Mouse (Mus musculus): ENCODE results near the gene Erc2. TPM values are rescaled to one million over a fixed set of nuclear protein-coding genes. Genes with fewer than 3 reads are reported as not detected.

Erc2 gene
- polyA plus RNA-seq, 2 experiments: 4.9 to 6.5 TPM

- no peak overlapping the region for H3K4me3 ChIP-seq (replicated peaks; ENCODE audit: low read length)
- H3K9me3 ChIP-seq (ENCODE audit: control insufficient read depth, low read length): no peaks in the 10 kb centered on the region
- DNase-seq (ENCODE audit: low spot score): no peak
- 61% methylated on average over 2 of the region's 2 CpGs for WGBS
- H3K36me3 ChIP-seq (ENCODE audit: control insufficient read depth, insufficient read depth, low read length): no peaks in the 10 kb centered on the region
- no peaks in the 10 kb centered on the region for H3K4me1 ChIP-seq (ENCODE audit: control insufficient read depth, insufficient read depth, low read length)
- no peak for TF ChIP-seq POLR2A (IDR thresholded peaks at IDR 0.05; ENCODE audit: borderline replicate concordance, extremely low read depth, insufficient read depth, insufficient read length)
- no peak for ATAC-seq (ENCODE audit: low FRiP score, low read depth)
- no peak overlapping the region for H3K9ac ChIP-seq (ENCODE audit: low read depth, low read length, severe bottlenecking)
- no peak overlapping the region for H3K27ac ChIP-seq (replicated peaks; ENCODE audit: low read depth, low read length)
- no peak overlapping the region for H3K4me2 ChIP-seq (replicated peaks; ENCODE audit: low read depth, low read length, severe bottlenecking)
- no peaks in the 10 kb centered on the region for H3K27me3 ChIP-seq (ENCODE audit: control insufficient read depth, insufficient read depth, low read length)
These were observed 666.7 kb downstream of the Erc2 start for GRCm38 (mm10) chr14:28288926-28289325.

- WGBS: 91% methylated on average over 5 of the region's 5 CpGs
- ATAC-seq (ENCODE audit: low FRiP score, low read depth) (no peak), DNase-seq (ENCODE audit: low spot score) (no peak)
- Histone ChIP-seq H3K9ac (ENCODE audit: low read depth, low read length, severe bottlenecking) (no peak overlapping the region), H3K9me3 (ENCODE audit: control insufficient read depth, low read length) (no peaks in the 10 kb centered on the region), H3K27ac (replicated peaks; ENCODE audit: low read depth, low read length) (no peak overlapping the region), H3K36me3 (ENCODE audit: control insufficient read depth, insufficient read depth, low read length) (no peaks in the 10 kb centered on the region), H3K4me2 (replicated peaks; ENCODE audit: low read depth, low read length, severe bottlenecking) (no peak overlapping the region), H3K27me3 (ENCODE audit: control insufficient read depth, insufficient read depth, low read length) (no peaks in the 10 kb centered on the region), H3K4me3 (replicated peaks; ENCODE audit: low read length) (no peak overlapping the region), H3K4me1 (ENCODE audit: control insufficient read depth, insufficient read depth, low read length) (peaks cover 12% of the 10 kb centered on the region)
- no peak for TF ChIP-seq POLR2A (IDR thresholded peaks at IDR 0.05; ENCODE audit: borderline replicate concordance, extremely low read depth, insufficient read depth, insufficient read length)
These were observed 671.7 kb downstream of the Erc2 start for GRCm38 (mm10) chr14:28293921-28294320.

DNA sequence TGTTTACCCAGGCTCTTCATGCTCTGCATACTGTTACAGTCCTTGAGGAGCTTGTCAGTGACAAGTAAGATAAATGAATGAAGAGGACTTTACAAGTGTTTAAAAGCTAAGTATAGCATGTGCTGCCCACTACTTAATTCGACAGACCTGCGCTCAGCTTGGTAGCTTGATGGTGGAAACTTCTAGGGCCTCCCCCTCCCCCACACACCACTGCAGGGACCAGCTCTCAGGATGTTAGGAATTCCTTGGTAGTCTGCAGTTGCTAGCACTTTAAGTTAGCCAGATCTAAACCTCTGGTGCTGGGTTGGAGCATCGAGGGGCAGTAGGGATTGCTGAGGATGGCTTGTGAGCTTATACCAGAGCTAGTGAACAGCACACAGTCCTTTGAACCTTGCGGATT is 672.9 kb downstream of the Erc2 start:
- no peak overlapping the region for H3K4me3 ChIP-seq (replicated peaks; ENCODE audit: low read length)
- H3K9ac ChIP-seq (ENCODE audit: low read depth, low read length, severe bottlenecking): no peak overlapping the region
- no peaks in the 10 kb centered on the region for H3K27me3 ChIP-seq (ENCODE audit: control insufficient read depth, insufficient read depth, low read length)
- TF ChIP-seq POLR2A (IDR thresholded peaks at IDR 0.05; ENCODE audit: borderline replicate concordance, extremely low read depth, insufficient read depth, insufficient read length): no peak
- no peaks in the 10 kb centered on the region for H3K9me3 ChIP-seq (ENCODE audit: control insufficient read depth, low read length)
- WGBS: 31% methylated on average over 4 of the region's 4 CpGs
- no peak overlapping the region for H3K4me2 ChIP-seq (replicated peaks; ENCODE audit: low read depth, low read length, severe bottlenecking)
- no peak overlapping the region for H3K27ac ChIP-seq (replicated peaks; ENCODE audit: low read depth, low read length)
- no peak for DNase-seq (ENCODE audit: low spot score)
- no peak for ATAC-seq (ENCODE audit: low FRiP score, low read depth)
- peaks cover 12% of the 10 kb centered on the region for H3K4me1 ChIP-seq (ENCODE audit: control insufficient read depth, insufficient read depth, low read length)
- H3K36me3 ChIP-seq (ENCODE audit: control insufficient read depth, insufficient read depth, low read length): no peaks in the 10 kb centered on the region

DNA sequence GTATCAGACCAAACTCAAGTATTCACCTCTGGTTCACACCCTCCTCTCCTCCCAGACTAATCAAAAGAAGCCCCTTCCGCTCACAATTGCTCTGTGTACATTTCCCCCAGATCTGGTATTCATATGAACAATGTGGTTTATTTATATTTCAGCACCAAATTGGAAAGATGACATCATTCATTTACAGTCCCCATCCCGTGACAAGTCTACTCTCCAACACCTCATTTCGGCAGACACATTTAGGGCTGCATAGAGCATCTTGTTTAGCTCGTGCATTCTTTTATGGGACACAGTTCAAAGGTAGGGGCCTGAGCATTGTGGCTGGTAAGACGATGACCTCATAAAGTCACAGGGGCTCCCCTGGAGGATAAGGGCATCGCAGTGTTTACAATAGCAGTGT is 677.9 kb downstream of the Erc2 start:
- Histone ChIP-seq H3K4me1 (ENCODE audit: control insufficient read depth, insufficient read depth, low read length) (peaks cover 13% of the 10 kb centered on the region), H3K27me3 (ENCODE audit: control insufficient read depth, insufficient read depth, low read length) (no peaks in the 10 kb centered on the region), H3K27ac (replicated peaks; ENCODE audit: low read depth, low read length) (no peak overlapping the region), H3K36me3 (ENCODE audit: control insufficient read depth, insufficient read depth, low read length) (no peaks in the 10 kb centered on the region), H3K4me3 (replicated peaks; ENCODE audit: low read length) (no peak overlapping the region), H3K4me2 (replicated peaks; ENCODE audit: low read depth, low read length, severe bottlenecking) (no peak overlapping the region), H3K9ac (ENCODE audit: low read depth, low read length, severe bottlenecking) (no peak overlapping the region), H3K9me3 (ENCODE audit: control insufficient read depth, low read length) (no peaks in the 10 kb centered on the region)
- 44% methylated on average over 6 of the region's 6 CpGs for WGBS
- DNase-seq (ENCODE audit: low spot score) (no peak), ATAC-seq (ENCODE audit: low FRiP score, low read depth) (peak; percentile 53; the same call in 1 of the 2 replicates)
- no peak for TF ChIP-seq POLR2A (IDR thresholded peaks at IDR 0.05; ENCODE audit: borderline replicate concordance, extremely low read depth, insufficient read depth, insufficient read length)

DNA sequence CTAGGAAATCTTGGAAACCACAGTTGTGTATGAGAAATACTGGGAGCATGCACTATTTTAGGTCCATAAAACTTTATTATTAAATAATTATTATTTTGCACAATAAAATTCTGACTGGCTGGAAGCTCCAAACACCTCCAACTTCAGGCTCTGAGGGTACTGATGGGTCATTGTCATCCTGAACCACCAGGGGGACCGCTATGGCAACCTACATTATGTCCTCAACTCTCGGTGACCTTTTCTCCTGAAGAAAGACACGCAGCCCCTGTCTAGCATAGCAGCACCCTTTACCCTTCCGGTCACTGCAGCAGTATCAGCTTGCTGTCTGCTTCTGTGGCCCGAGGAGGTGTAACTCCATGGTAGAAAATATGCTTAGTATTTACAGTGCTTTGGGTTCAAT is 679.0 kb downstream of the Erc2 start:
- Histone ChIP-seq H3K9me3 (ENCODE audit: control insufficient read depth, low read length) (no peaks in the 10 kb centered on the region), H3K4me2 (replicated peaks; ENCODE audit: low read depth, low read length, severe bottlenecking) (no peak overlapping the region), H3K4me3 (replicated peaks; ENCODE audit: low read length) (no peak overlapping the region), H3K27me3 (ENCODE audit: control insufficient read depth, insufficient read depth, low read length) (no peaks in the 10 kb centered on the region), H3K27ac (replicated peaks; ENCODE audit: low read depth, low read length) (no peak overlapping the region), H3K4me1 (ENCODE audit: control insufficient read depth, insufficient read depth, low read length) (peaks cover 4% of the 10 kb centered on the region), H3K36me3 (ENCODE audit: control insufficient read depth, insufficient read depth, low read length) (no peaks in the 10 kb centered on the region), H3K9ac (ENCODE audit: low read depth, low read length, severe bottlenecking) (no peak overlapping the region)
- 44% methylated on average over 5 of the region's 5 CpGs for WGBS
- ATAC-seq (ENCODE audit: low FRiP score, low read depth) (no peak), DNase-seq (ENCODE audit: low spot score) (no peak)
- no peak for TF ChIP-seq POLR2A (IDR thresholded peaks at IDR 0.05; ENCODE audit: borderline replicate concordance, extremely low read depth, insufficient read depth, insufficient read length)

DNA sequence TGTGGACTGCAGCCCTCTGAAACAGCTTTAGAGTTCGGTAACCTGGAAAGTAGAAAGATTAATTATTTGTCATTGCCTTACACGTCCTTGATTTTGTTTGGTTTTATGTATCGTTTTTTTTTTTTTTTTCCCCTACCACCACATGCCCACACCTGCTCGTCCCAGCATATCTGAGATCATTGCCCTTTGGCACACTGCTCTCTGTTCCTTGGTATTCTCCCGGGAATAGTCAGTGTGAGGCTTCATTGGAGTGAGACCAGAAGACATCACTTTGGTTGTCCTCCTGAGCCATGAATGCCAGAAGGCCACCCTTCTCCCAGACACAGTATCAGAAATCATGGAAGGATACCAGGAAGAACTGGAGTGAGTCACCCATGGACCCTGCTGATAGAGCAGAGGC is 681.9 kb downstream of the Erc2 start:
- Histone ChIP-seq H3K9ac (ENCODE audit: low read depth, low read length, severe bottlenecking) (no peak overlapping the region), H3K36me3 (ENCODE audit: control insufficient read depth, insufficient read depth, low read length) (no peaks in the 10 kb centered on the region), H3K4me2 (replicated peaks; ENCODE audit: low read depth, low read length, severe bottlenecking) (no peak overlapping the region), H3K4me3 (replicated peaks; ENCODE audit: low read length) (no peak overlapping the region), H3K27ac (replicated peaks; ENCODE audit: low read depth, low read length) (no peak overlapping the region), H3K9me3 (ENCODE audit: control insufficient read depth, low read length) (no peaks in the 10 kb centered on the region), H3K4me1 (ENCODE audit: control insufficient read depth, insufficient read depth, low read length) (peaks cover 4% of the 10 kb centered on the region), H3K27me3 (ENCODE audit: control insufficient read depth, insufficient read depth, low read length) (no peaks in the 10 kb centered on the region)
- ATAC-seq (ENCODE audit: low FRiP score, low read depth) (no peak), DNase-seq (ENCODE audit: low spot score) (no peak)
- WGBS: 73% methylated on average over 5 of the region's 5 CpGs
- no peak for TF ChIP-seq POLR2A (IDR thresholded peaks at IDR 0.05; ENCODE audit: borderline replicate concordance, extremely low read depth, insufficient read depth, insufficient read length)

Data from limb, embryonic 14.5 days (tissue).